Mouse (Mus musculus): ENCODE data around the gene Gart.

Gart gene

DNA sequence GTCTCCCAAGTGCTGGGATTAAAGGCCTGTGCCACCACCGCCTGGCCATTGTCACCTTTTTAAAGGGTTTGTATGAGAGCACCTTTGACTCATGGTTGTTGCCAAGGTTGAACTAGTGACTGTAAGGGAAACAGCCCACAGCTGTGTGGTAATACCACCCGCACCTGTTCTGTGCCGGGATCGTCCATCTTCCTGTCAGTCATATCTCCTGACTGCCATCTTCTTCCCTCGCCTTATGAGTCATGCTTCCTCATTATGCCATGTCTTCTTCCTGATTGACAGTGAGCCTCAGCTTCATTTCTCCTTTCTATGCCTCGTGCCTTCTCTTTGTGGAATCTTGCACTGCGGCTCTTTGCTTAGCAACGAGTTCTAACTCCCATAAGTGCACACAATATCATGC lies 39.8 kb downstream of the Gart start:
- no peak for DNase-seq (ENCODE audit: low spot score)

DNA sequence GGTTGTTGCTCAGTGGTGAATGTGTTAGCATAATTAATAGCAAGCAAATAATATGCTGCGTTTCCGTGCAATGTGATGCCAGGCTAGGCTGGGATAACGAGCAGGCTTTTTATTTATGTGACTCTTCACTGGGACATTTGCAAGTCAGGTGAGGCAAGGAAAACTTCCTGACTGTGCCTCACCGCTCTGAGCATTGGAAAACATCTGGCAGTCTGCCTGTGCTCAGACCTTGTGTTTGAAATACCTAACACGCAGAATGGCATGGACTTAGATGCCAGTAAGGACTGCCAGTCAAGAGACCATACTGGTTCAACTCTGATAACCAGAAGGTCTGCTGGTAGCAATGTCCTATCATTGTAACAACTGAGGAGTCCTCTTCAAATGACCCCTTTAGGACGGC lies 41.6 kb downstream of the Gart start:
- DNase-seq (ENCODE audit: low spot score) = no peak

DNA sequence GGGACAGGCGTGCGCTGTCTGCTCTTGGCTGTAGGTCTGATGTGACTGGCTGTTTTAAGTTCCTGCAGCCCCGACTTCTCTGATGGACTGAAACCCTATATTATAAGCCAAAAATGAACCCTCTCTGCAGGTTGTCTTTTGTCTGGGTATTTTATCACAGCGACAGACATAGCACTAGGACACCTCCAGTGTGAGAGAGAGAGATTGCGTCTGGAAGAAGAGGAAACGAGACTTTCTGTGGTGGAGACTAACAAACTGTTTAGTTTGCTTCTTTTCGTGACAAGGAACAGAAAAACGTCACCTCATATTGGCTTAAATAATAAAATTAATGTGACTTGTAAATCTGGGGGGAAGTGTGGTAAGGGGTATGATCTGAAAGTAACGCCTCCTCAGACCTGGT lies 45.1 kb downstream of the Gart start:
- no peak for DNase-seq (ENCODE audit: low spot score)

DNA sequence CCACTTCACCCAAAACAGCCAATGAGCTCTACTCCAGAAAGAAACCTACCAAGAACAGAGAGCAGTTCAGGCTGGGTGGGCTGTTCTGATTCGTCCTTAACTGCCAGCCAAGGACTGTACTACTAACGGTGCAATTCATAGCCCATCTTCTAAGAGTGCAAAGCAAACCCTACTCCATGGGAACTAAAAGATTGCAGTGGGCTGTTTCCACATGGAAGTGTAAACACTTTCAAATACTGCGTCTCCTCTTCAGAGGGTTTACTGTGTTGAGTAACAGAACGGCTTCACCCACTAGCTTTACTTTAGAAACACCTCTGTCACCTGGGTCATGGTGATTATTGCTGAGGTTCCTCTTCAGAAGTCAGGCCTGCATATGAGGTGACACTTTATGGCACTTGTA lies 45.7 kb downstream of the Gart start:
- no peak for DNase-seq (ENCODE audit: low spot score)

DNA sequence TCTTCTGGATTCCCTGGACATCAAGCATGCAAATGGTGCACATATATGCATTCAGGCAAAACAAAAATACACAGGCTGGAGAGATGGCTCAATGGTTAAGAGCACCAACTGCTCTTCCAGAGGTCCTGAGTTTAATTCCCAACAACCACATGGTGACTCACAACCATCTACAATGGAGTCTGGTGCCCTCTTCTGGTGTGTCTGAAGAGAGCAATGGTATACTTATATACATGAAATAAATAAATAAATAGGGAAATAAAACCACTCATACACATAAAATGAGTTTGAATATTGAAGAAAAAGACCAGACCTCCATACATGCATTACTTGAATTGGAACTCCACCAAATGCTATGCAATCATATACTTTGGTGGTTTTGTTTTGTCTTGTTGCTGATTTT lies 47.5 kb downstream of the Gart start:
- DNase-seq (ENCODE audit: low spot score) = no peak

DNA sequence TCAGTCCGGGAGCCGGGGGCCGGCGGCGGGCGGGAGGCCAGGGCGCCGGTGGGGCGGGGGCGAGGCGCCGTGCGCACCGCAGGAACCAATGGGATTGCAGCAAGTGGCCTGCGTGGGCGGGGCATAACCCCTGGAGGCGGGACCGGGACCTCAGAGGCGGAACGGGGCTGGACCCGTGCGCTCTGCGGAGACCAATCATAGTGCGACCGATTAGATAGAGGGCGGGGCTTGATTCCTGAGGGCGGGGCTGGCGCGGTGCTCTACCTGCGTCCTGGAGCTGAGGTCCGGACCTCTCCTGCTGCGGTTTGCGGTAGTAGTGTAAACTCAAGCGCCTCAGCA lies 49.1 kb downstream of the Gart start, which contains the start of gene Tmem50b:
Gene Tmem50b, minus strand, starts transcription at position 129 of the 339 bp plus-strand sequence.
- peak; percentile 99 for DNase-seq (ENCODE audit: low spot score)

DNA sequence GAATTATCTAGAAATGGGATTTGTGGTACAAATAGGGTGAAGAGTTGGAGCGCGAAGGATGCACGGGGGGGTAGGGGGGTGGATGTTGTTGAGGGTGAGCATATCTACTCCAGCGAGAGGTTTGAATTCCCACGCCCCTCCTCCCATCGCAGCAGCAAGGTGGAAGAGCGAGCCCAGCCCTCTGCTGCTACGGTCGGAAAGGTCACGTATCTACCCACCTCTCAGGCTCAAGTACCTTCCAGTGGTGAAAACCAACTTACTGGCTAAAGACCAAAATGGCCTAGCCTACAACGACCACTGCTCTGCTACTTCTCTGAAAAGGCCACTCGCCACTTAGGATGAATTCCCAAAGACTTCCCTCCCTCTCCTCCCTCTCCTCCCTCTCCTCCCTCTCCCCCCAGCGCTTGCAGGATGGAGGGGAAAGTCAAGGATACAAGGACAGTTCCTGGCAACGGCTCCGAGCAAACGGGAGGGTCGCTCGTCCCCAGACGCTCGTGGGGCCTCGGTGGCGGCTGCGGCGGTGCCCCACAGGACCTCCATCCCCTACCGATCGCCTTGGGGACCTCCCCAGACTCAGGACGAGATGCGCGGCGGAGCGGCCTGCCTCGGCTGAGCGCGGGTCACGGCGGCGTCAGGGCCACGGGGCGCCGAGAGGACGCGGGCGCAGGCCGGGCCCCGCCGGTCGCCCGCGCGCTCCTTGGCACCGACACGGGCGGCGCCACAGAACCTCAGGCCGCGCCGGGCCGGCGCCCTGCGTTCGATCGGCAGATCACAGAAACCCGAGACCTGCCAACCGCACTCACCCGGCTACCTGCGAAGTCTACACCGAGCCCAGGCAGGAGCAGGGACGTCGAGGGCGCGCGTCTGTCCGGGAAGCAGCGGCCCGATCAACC lies 49.7 kb downstream of the Gart start:
- peak; percentile 16 for DNase-seq (ENCODE audit: low spot score)

DNA sequence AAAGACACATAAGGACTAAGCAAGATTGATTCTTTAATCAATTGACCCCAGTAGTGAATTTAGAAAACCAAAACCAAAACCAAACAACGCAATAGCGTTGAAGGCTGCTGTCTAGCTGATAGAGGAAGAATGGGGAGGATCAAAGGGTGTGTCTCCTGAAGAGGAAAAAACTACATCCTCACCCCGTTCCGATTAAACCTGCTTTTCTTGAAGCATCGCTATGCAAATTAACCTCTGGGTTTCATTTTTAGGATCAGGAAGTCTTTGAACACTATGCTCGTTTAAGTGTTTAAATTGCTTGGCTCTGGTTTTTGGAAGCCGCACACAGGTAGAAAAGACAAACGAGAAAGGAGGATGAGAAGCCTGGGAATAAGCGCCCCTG lies 50.4 kb downstream of the Gart start:
- no peak for DNase-seq (ENCODE audit: low spot score)

DNA sequence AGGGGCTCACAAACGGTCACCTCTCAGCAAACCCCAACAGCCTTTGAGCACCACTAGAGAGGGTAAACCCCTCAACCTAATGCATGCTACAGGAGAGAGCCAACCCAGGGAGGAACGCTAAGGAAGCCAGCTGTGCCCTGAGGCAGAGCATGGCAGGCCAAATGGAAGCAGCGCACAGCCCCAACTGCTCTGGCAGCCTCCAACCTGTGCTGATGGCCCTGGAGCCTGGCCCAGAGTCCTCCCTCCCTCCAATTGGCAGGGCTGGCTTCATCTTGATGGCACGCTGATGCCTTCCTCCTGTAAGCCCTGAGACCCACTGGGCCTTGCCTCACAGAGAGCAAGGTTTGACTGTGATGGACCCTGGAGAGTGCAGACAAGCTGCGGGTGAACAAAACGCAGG lies 51.7 kb downstream of the Gart start:
- peak; percentile 34 for DNase-seq (ENCODE audit: low spot score)

DNA sequence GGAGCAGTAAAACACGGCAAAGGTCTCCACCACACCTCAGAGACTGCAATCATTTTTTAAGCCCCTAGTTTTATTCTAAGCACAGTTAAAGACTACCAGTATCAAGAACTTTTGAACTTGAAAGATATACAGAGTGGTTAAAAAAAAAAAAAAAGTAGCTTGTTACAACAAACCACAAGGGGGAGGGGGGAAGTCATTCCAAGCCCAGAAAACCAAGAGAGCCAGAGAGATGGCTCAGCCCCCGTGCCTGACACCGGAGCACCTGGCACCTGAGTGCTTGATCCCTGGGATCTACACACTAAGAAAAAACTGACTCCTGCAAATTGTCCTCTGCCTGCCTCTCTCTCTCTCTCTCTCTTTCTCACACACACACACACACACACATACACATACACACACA lies 53.5 kb downstream of the Gart start:
- no peak for DNase-seq (ENCODE audit: low spot score)

DNA sequence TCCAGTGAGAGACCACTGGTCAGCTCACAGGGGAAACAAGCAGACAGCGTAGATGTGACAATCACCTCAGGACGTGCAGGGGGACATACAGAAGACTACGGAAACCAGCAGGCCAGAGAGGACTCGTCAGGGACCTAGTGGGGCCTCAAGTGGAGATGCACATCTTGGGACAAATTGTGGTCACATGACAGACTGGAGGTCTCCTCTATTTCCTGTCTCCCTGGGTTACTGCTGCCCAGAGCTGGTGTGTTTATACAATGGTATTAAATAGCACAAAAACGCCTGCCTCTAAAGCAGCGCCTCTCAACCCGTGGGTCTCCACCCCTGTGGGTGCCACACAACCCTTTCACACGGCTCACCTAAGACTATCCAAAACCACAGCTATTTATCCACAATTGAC lies 54.6 kb downstream of the Gart start:
- no peak for DNase-seq (ENCODE audit: low spot score)

DNA sequence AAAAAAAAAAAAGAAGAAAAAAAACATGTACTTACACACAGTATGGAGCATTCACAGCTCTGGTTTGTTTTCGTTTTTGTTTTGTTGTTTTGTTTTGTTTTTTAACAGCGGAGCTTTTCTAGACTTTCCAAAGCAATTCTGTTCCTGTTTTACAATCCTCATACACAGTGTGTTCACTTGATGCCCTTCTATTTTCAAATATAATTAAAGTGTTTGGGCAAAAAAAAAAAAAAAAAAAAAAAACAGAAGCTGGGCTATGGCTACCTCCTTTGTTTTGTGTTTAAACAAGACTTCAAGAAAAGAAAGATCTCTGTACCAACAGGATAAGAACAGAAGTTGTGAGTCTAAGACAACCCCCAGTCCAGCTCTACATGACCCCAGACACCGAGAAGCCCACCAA lies 58.0 kb downstream of the Gart start:
- no peak for DNase-seq (ENCODE audit: low spot score)

DNA sequence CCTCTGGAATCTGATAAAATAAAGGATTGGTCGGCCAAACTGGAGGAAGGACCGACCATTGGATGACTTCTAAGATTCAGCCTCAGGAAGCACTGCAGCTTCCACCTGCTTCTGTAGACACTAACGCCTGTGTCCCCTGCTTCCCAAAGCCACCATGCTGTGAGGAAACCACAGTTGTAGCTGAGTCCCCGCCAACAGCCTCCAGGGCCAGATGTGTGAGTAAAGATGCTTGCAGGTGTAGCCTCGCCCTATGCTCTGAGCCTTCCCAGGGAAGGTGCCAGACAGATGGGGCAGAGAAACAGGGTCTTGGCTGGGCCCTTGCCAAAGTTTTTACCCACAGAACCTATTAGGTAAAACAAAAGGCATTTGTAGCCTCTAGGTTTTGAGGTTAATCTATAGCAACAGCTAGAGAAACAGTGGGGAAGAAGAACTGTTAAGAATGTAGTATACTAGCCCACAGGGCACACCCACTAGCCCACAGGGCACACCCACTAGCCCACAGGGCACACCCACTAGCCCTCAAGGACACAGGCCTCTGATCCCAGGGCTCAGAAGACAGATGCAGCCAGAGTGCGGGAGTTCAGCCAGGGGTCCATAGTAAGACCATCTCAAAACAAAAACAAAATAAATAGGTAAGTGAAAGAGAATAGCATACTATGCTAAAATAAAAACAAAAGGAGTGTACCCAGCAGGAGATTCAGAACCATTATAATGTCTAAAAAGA lies 58.9 kb downstream of the Gart start:
- no peak for DNase-seq (ENCODE audit: low spot score)

DNA sequence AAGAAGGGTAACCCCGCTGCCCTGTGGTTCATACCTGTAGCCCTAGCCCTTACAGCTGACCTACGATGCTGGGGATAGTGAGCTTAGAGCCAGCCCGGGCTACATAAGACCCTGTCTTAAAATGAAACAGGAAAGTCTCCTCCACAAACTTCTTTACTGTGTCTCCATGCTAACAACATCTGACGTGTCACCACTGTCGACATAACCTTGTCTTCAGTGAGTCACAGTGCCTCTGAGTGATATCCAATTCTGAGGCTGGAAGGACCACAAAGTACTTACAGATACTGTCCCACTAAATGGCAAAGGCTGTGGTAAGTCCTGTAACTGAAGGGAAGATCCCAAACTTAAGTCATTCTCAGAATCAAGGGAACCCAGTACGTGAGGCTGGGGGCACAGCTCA lies 60.5 kb downstream of the Gart start:
- DNase-seq (ENCODE audit: low spot score) = no peak

DNA sequence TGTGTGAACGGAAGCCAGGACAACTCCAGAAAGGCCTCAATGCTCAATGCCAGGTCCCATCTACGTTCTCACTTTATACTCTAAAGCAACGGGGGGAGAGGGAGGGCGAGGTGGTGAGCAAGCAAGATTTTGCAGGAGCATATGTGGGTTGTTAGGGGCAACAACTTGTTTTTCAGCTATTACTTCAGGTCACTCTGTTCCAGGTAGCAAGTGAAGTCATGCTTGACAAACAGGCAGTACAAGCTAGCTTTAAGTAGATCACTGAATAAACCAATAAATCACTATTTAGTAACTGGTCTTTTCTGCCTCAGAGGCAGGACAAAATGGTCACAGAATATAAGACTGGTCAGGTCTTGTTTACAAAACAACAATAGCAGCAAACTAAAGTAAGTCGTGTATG lies 61.1 kb downstream of the Gart start:
- DNase-seq (ENCODE audit: low spot score) = peak; percentile 21

DNA sequence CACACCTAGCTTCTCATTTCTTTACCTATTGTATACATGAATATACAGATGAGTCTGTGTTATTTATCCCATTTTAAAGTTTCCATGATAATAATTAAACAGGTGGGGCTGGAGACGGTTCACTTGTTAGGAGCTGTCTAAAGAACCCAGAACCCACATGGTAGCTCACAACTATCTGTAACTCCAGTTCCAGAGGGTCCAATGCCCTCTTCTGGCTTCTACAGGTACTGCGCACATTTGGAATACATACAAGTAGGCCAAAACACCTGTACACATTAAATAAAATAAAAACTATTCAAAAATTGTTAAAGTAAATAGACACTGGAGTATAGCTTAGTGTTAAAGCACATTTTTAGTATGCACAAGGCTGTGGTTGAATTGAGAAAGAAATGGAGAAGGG lies 64.4 kb downstream of the Gart start:
- DNase-seq (ENCODE audit: low spot score) = peak; percentile 39

DNA sequence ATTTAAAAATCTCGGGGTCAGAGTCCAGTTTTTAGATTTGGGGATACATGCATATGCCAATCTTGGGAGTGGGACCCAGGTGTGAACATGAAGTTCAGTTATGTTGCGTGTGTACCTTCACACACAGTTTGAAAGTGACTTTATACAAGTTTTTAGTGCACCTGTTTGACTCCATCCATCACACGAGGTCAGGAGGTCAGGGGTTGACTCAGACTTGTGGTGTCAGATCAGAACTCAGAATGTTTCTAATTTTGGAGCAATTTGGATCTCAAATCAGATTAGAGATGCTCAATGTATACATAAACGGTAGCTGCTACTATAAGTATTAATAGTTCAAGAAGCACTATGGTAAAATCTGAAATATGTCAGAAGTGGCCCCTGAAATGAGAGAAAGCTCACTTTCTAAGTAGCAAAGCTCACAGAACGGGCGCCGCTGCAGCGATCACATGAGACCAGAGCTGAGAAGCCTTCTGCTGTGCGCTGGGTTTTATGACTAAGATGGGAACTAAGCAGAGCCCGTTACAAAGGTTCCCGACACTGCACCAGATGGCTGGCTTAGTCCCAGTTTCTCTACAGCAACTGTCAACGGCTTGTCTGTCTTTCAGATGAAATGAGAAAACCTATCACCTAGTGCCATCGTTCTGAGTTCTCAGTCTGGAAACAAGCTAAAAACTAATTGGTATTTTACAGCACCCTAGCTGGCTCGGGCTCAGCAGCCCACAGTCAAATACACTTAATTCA lies 67.6 kb downstream of the Gart start:
- DNase-seq (ENCODE audit: low spot score) = no peak

DNA sequence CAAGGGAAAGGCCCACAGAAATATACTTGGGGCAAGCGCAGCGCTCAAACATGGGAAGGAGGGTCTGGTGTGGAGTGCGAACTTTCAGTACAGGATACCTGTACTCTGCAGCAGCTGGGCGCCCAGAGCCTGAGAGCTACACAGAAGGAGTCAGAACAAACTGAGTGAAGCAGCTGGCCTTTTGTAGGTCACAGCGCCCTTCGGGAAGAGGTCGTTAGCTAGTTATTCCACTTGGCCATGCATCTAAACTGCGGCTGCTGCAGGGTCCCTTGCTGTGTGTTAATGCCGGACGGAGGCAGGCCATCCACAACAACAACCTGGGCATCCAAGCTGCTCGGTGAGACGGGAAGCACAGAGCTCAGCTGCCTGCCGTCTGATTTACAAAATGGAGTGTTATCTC lies 71.6 kb downstream of the Gart start:
- no peak for DNase-seq (ENCODE audit: low spot score)
